Mouse (Mus musculus) right cerebral cortex, postnatal 4 days (tissue): ENCODE results near the gene Pex6.

Source experiments
- DNase-seq: peaks from one replicate; pipeline ENCODE4 v3.0.0-alpha.2; 2022

Pex6 gene

DNA sequence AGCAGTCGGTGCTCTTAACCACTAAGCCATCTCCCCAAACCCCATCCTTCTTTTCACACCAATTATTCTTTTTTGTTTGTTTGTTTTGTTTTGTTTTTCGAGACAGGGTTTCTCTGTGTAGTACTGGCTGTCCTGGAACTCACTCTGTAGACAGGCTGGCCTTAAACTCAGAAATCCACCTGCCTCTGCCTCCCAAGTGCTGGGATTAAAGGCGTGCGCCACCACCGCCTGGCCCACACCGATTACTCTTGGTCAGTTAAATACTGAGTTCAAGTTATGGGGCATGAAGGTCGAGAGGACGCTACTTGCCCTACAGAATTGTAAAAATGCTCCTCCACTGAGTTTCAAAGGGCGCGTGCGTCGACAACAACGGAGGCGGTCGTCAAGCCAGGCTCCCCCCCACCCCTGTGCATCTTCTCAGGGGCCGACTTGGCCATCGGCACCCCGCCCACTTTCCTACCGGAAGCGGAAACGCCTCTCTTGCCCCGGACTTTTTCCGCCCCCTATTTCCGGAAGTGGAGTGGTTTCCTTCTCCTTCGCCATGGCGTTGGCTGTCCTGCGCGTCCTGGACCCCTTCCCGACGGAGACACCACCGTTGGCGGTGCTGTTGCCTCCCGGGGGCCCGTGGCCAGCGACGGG lies at the start of gene Pex6:
Gene Pex6 (plus strand): TSS at position 505 of the 639 bp plus-strand sequence.
- DNase-seq: peak; percentile 95

- DNase-seq: no peak
These were observed 49.3 kb upstream of the Pex6 start for GRCm38 (mm10) chr17:46661981-46662380.

DNA sequence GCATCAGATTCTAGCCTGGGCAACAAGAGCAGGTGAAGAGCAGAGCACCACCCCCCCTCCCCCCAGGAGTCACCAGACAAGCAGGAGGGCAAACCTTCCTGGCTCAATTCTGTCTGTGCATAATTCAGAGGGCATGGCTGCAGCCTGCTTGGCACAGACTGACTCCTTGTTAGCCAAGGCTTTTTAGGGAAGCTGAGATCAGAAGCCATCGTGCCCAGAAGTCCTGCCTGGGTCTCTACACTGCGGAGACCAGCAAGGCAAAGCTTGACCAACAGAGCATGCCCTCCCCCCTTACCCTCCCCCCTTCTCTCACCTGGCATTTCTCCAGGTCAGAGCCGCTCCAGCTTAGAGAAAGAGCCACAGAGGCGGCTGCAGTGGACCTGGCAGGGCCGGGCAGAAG lies 48.5 kb upstream of the Pex6 start:
- DNase-seq: no peak

DNA sequence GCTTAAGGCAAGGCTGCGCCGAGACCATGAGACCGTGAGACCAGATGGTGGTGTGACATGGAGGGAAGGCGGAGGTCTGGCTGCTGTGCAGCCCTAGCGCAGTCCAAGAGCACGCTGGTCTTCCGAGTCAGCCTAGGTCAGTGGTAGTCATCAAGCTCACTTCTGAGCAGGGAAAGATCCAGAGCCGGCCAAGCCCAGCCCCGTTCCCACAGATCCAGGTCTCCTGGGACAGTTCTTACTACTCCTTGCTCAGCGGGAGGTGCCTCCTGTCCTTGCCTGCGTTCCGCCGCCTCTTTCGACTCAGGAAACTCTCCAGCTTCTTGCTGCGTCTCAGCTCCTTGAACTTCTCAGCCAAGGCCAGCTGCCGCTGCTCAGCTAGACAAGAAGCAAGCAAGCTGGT lies 43.6 kb upstream of the Pex6 start:
- DNase-seq: no peak

DNA sequence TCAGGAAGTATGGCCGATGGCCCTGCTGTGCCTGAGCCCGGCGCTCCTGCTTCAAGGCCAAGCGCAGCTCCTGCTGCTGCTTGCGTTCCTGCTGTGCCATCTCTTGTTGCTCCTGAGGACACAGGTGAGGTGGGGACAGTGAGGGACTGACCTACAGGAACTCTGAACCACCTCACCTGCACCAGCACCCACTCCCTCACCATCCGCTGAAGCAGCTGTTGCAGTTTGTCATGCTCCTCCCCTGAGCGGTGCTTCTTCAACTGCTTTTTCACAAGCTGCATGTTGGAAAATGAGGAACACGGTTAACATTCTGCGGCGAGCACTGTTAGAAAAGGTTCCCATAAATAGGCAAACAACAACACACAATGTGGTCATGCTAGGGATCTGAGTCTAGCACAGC lies 41.4 kb upstream of the Pex6 start:
- DNase-seq: no peak

GRCm38 (mm10) chr17:46673850-46674529 lies 37.3 kb upstream of the Pex6 start, which contains the start of gene Rrp36:
Gene Rrp36, minus strand, starts transcription at chr17:46674352.
- peak; percentile 85 for DNase-seq

DNA sequence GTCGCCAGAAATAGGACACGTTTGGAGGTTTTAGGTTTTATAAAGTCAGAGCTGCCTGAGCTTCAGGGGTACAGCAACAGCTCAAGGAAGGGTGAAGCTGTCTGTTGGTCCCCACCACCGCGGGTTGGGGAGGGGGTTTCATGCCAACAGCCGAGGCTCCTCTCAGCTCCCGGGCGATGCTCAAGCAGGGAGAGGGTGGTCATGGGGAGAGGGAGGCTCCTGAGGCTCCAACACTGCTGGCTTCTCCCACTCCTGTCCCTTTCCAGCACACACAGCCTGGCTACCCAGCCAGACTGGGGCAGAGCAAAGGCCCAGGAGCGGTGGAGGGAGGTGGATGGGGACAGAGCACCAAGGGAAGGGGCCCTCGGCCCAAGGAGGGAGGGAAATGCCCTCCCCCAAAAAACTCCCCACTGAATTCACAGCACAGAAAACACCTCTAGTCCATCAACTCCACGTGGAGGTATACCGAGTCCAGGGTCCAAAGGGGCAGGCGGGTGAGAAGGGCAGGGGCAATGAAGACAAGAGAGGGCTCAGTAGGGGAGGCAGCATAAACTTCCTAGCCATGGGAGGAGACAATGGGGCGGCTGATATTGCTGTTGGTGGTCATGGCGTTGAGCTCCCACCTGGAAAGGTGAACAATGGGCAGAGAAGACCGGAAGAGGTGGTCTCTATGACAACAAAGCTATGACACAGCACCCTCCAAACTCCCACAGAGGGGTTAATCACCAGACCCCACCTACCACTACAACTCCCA lies 36.6 kb upstream of the Pex6 start:
- DNase-seq: no peak

- no peak for DNase-seq
These were observed 32.8 kb upstream of the Pex6 start, which contains the start of gene Mea1 for GRCm38 (mm10) chr17:46678416-46678815. Gene Mea1, plus strand, starts transcription at chr17:46678793.

- no peak for DNase-seq
These were observed 32.4 kb upstream of the Pex6 start for GRCm38 (mm10) chr17:46678911-46679310.

GRCm38 (mm10) chr17:46679843-46680759 lies 31.2 kb upstream of the Pex6 start:
- peak; percentile 74 for DNase-seq

- DNase-seq: peak; percentile 99
These were observed 30.4 kb upstream of the Pex6 start, which contains the start of gene Klhdc3 for GRCm38 (mm10) chr17:46680760-46681373. Gene Klhdc3, minus strand, starts transcription at chr17:46680914.

DNA sequence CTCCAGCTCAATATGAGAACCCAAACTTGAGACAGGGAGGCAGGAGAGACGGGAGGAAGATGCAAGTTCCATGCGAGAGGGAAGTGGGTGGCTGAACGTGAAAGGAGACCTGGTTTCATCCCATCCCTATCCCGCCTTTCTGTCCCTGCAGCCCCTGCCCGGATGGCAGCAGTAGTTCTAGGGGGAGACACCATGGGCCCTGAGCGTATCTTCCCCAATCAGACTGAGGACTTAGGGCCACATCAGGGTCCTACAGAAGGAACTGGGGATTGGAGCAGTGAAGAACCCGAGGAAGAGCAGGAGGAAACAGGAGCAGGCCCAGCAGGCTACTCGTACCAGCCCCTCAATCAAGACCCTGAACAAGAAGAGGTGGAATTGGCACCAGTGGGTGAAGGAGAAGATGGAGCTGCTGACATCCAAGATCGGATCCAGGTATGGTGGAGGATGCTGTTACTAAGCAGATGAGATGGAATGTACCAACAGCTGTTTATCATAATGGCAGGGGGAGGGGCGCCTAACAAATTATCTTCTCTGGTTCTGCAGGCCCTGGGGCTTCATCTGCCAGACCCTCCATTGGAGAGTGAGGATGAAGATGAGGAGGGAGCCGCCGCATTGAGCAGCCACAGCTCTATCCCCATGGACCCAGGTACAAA lies 29.7 kb upstream of the Pex6 start:
- no peak for DNase-seq

DNA sequence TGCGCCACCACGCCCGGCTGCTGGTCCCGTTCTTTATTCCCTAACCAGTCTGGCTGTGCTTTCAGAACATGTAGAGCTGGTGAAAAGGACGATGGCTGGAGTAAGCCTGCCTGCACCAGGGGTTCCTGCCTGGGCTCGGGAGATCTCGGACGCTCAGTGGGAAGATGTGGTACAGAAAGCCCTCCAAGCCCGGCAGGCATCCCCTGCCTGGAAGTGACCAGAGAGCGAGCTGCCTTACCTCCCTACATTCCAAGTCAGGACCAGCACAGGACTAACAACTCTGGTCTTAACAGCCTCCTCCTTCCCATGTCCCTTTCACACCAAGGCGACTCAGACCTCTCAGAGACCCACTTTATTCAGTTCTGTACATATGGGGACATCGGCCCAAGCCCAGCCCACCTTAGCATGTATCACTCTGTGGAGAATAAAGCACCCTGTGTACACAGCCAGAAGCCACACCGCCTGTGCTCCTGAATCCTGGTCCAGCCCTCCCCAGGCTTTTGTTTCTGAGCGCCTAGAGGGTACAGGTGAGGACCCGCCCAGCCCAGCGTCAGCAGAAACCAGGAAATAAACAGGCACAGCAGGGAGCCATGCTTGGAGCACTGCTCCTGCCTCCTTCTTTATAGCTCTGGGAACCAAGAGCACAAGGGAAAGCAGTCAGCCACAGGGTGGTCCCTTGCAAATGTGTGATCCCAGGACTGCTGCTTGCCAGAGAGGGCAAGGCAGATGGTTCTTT lies 28.4 kb upstream of the Pex6 start:
- DNase-seq: no peak

DNA sequence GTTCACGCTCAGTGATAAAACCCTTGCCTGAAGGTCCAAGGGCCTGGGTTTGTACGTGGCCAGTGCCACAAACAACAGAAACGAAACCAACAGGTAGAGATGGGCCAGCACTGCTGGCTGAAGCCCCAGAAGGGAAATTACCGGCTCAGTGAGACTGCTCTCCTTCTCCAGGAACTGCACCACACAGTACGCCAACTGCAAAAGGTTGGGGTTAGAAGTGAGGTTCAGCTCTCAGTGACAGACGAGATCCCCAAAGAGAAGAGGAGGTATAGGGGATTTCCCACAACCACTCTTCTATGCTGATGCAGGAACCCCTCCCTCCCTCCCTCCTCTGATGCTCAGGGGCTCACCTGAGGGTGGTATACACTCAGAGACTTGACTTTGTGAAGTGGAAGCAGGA lies 25.4 kb upstream of the Pex6 start:
- DNase-seq: no peak

GRCm38 (mm10) chr17:46690665-46691064 lies 20.6 kb upstream of the Pex6 start:
- no peak for DNase-seq

GRCm38 (mm10) chr17:46691390-46691789 lies 19.9 kb upstream of the Pex6 start:
- DNase-seq: no peak

DNA sequence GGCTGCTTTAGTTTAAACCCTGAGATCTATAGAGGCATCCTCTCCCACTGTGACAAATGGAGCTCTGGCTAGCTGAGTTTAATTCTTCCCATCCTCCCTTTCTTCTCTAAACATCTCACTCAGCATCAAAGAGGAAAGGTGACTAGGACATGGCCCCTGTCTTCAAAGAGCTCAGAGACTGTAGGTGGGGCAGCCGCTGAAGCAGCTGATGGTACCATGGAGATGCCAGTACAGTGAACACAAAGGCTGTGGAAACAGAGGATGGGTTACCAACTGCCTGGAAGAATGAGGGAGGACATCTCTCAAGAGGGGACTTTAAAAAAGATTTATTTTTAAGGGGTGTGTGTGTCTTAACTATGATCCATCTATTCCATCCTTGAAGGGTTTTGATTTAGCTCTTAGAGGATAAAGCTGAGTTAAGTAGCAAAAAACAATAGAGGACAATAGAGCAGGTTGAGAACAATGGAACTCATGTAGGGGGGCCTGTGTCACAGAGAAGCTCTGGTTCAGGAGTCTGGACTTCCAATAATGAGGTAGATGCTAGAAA lies 16.7 kb upstream of the Pex6 start:
- DNase-seq: no peak

DNA sequence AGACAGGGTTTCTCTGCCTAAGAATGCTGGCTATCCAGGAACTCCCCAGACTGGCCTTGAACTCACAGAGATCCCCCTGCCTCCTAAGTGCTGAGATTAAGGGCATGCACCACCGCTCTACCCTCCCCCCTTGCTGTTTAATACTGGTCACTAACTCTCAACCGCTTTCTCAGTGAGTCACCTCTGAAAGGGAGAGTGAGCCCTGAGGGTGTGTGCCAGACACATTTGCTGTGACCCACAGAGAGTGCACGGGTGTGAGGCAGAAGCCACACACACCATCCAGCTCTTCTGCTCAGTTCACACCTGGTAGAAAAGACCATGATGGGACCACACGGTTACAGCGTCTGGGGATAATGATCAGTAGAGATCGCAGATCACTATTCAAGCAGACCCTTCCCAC lies 12.7 kb upstream of the Pex6 start:
- DNase-seq: no peak

- no peak for DNase-seq
These were observed 12.0 kb upstream of the Pex6 start for GRCm38 (mm10) chr17:46699245-46699644.

DNA sequence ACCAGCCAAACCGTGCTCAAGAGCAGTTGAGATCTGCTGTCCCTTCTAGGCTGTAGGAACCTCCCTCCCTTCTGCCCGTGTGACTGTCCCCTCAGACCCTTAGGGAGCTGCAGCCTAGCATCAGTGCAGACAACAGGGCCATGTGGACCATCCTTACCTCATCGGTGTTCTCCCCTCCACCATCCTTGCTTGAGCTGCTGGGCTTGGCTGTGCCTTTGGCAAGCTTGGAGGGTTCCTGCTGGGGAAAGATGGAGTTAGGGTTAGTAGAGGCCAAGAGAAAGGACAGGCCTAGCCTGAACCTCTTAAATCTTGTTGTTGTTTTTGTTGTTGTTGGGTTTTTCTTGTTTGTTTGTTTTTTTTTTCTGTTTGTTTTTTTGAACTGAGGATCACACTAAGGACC lies 11.4 kb upstream of the Pex6 start:
- DNase-seq: no peak

- DNase-seq: no peak
These were observed 9.8 kb upstream of the Pex6 start for GRCm38 (mm10) chr17:46701489-46701888.
